Mouse (Mus musculus) urinary bladder, postnatal 10 days (tissue): ENCODE measurements around the gene Shroom3.

Experiments
- DNase-seq: peaks from one replicate; pipeline ENCODE4 v3.0.0; 2022; ENCODE audit warnings: low spot score

The Shroom3 gene

DNA sequence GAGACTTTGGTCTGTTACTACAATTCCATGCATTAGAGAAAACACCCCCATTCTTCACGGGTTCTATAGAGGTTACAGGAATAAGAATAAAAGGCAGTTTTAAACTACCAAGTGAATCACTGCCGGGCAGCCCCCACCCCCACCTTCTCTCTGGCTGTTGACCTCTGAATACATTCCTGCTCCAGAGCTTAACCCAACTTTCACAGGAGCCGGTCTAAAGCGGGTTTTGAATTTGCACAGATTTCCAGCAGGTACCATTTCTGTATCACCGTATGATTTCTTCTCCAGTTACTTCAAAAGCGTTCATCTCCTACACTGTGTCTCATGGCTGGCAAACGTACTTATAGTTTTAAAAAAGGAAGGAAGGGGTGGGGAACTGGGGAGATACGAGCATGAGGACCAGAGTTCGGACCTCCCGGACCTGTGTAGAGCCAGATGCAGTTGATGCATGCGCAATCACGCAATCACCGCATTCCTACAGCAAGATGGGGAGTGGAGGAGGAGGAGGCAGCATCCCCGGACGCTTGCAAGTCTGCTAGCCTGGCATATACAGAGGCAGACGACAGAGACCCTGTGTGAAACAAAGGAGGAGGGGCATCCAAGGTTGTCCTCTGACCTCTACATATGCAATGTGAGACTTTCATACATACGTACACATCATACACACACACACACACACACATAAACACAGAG is 15.7 kb downstream of the Shroom3 start:
- no peak for DNase-seq

DNA sequence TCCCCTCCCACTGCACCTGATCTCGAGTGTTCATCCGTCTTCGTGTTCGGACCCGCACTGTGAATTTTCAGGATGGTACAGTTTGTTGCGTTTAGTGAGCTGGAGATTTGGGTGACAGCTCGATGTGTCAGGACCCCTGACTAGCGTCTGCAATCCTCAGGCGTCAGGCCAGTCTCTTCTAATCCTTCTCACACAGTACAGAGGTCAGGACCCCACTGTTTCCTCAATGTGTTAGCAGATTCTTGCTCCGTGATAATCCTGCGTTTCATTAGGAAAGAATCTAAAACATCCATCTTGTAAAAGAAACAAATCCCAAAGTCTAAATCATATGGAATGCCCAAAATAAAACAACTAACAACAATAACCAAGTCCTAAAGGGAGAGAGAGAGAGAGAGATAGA is 18.5 kb downstream of the Shroom3 start:
- DNase-seq: no peak

DNA sequence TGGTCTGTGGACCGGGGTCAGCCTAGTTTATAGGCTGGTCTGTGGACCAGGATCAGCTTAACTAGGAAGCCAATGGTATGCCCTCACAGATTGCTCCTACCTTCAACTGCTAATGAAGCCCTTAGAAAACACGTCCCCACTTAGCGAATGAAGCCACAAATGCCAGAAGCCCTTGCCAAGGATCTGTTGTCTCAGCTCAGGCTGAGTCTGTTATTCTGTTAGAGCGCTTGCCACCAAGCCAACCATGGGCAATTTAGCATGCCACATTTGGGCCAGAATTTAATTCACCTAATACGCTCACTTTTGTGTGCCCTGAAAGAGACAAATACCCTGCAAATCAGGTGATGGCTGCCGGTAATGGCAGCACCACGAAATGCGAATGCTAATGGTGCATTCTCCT is 20.4 kb downstream of the Shroom3 start:
- no peak for DNase-seq

DNA sequence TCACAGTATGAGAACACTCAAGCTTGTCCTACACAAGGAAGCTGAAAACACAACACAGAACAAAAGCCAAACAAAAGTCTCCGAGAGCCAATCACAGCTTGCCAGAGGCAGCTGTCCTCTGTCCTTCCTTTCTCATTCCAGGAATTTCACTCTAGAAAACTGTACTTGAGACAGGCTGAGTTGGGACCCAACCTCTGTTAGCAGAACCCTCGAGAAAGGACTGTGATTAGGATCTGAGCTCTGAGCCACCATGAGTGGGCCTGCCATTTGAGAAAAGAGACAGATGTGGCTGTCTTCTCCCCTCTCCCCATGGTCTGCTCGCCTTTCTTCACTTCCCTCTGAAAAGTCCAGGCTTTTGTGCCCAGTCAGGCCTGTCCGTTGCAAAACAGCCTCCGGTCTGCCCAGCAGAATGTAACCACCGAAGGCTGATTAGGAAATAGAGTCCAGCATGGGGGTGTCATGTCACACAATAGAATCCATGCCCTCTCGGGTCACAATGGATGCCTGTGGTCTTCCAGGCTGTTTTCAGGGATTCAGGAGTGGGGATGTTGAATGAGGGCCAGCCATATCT is 24.8 kb downstream of the Shroom3 start:
- no peak for DNase-seq

DNA sequence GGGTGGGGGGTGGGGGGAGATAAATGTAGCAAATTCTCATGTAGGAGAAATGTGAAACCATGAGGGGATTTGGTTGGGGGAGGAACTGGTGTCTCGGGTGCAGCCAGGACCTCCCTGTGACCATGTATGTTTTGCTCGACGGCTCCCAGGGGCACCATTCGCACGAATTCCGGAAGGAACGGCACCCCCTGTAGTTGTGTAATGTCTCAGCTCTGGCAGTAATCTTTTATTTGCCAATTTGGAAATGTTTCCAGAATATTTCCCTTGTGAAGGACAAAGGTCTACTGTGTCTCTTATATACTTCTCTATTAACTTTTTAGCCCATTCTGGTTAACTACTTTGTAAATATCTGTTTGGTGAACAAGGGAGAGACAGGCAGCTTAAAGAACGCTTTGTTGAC is 27.5 kb downstream of the Shroom3 start:
- DNase-seq: no peak

DNA sequence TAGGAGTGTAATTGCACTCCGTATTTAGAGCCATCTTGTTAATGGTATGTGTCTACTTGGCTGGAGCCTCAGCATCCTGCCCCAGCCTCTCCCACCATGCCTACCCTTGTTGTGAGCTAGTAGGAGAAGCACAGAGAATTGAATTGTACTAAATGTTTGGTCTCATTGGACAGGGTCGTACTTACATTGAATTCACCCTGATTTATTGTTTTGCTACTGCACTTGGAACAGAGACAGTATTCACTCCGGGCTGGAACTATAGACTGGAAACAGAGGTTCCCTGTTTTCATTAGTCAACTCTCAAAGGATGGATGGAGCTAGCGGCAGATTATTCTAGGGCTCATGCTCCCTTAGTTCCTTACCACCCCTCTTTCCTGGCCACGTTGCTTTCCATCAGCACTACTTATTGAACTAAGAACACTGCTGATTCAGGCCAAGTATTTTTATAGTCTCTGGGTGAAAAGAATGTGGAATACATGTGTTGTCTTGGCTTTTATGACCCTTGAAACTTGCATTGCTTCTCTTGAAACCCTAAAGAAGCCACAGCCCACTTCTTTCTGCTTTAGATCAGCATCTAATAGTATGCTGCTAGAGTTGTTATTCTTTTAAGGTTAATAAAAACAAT is 28.5 kb downstream of the Shroom3 start:
- no peak for DNase-seq

DNA sequence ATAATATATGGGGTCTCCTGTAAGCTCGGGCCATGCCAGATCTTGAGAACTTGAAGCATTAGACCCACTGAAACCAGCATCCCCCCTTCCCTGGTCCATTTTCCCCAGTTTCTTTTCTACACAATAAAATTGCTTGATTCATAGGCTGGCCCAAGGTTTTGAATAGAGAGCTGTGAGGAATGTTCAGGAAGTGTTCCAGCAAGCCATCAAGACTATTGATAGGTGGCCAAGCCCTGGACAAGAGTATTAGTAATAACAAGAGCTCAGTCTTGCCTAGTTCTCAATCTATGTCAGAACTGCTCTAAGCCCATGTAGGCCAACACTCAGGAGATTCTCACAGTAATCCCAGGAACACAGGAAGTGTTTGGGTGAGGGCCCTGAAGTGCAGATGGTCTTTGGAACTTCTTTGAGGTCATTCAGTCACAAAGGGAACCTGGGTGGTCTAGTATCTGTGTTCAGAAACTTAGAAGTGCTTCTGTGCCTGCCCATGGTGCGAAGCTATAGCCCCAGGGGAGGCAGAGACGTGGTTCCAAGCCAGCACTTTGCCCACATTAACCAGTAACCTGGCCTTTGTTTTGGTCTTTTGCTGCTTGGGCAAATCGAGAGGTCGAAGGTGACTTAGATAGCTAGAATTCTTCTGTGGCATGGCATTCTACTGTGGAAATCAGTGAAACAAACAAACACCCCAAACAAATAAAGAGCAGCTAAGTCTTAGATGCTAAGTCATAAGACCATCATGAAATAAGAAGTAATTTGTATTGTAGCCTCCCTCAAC is 29.6 kb downstream of the Shroom3 start:
- no peak for DNase-seq

DNA sequence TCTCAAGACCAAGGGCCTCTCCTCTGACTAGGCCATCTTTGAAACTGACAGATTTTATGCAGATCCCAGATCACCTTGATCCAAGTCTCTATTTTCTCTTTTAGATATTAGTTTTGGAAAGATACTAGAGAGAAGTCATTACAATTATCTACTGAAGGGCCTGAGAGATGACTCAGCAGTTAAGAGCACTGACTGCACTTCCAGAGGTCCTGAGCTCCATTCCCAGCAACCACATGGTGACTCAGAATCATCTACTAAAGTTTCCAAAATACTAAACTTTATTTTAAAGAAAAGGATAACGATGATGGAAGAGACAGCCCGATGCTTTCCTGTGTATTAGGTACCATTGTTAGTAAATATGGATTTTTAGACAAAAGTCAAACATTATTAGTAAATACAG is 31.7 kb downstream of the Shroom3 start:
- no peak for DNase-seq

DNA sequence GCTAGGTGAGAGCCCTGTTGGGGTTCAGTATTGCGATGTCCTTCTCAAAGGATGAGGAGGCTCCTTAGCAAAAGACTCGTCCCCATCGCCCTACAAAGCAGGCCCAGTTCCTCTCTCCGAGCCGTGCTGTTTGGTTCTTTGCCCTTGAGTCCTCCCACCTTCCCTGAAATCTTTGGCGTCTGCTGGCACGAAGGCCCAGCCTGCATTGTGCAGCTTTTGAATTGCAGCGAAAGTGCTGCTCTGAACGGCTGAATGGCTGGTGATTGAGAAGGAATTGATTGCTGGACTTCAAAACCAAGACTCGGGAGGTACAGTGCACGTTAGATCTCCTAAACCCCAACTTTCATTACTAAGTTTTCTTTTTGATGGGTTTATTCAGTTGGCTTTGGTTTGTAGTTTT is 32.1 kb downstream of the Shroom3 start:
- no peak for DNase-seq

DNA sequence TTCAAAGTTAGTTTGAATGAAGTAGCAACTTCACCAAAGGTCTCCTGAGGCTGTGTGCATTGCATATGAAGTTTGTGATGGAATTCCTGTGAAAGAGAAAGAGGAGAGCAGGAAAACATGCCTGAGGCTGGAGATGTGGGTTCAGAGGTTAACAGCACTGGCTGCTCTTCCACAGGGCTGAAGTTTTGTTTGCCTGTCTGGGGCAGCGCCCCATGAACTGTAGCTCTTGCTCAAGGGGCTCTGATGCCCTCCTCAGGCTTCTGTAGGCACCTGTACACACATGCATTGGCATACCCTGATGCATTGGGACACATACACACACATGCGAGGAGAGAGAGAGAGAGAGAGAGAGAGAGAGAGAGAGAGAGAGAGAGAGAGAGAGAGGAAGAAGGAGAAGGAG is 32.7 kb downstream of the Shroom3 start:
- no peak for DNase-seq

DNA sequence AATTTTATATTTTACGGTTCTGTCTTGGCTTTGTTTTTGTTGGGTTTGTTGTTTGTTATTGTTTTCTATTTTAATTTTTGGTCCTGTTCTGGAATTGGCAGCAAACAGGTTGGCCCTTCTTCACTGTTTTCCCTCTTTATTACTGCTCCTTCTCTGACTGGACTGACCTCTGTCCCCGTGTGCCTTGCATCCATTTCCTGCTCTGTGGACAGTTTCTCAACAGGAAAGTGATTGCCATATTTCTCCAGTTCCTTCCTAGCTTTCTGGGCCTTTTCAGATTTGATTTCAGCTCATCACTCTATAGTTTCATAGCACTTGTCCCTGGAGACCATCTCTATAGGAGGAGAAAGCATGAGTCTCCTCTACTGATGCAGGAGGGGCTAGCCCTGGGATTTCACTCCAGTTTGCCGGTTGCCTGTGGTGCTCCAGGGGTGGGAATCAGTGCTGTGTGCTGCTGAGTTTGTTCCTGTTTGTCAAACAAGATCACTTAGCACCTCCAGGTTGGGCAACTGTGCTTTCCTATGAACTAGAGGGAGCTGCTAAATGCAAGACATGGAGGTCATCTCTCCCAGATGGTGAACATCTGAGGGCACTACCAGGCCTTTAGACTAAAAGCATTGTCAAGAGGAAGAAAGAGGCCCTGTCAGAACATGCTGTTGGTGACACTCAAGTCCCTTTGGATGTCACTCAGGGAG is 34.6 kb downstream of the Shroom3 start:
- no peak for DNase-seq

DNA sequence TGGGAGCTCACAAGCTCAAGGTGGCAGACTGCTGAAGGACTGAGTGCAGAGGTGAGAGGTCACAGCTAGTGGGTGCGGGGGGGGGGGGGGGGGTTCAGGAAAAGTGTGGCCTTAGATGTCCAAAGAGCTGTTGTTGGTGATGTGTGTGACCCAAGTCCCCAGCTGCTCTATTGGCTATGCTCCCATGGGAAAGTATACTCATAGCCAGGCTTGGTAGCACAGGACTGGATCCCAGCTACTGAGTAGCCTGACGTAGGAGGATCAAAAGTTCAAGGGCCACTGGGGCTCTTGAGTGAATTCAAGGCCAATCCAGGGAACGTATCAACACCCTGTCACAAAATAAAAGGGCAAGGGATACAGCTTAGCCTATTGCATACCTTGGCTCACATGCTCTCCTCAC is 35.6 kb downstream of the Shroom3 start:
- no peak for DNase-seq

DNA sequence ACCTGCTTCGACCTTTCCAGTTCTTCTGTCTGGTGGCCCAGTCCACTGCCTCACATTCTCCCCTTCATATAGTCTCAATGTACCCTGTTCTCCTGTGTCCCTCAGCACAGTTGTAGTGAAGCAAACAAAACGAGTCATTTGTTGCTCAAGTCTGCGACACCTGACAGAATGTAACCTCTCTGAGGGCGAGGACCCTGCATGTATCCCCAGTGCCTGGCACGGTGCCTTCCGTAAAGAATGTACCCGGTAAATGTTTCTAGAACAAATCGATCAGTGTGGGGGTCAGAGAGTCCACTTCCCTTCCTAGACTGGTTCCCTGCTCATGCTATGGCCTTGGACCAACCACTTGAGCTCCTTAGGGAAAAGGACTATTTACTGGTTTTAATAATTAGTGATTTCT is 38.4 kb downstream of the Shroom3 start:
- no peak for DNase-seq

DNA sequence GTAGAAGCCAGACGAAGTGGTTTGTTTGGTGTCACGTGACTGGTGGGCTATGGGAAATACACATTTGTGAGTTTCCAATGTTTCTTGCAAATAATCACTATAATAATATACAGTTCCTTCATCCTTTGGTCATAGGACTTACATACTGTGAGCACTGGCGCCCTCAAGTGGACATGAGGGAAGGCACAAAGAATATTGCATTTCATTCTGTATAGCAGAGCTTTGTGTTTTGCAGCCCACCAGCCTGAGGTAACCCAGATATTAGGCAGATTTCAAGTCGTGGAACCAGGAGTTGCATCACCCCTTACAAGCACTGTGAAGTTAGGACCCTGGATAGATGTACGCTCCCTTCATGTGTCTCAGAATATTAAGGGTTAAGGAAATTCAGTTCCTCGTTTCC is 42.7 kb downstream of the Shroom3 start:
- DNase-seq: no peak

DNA sequence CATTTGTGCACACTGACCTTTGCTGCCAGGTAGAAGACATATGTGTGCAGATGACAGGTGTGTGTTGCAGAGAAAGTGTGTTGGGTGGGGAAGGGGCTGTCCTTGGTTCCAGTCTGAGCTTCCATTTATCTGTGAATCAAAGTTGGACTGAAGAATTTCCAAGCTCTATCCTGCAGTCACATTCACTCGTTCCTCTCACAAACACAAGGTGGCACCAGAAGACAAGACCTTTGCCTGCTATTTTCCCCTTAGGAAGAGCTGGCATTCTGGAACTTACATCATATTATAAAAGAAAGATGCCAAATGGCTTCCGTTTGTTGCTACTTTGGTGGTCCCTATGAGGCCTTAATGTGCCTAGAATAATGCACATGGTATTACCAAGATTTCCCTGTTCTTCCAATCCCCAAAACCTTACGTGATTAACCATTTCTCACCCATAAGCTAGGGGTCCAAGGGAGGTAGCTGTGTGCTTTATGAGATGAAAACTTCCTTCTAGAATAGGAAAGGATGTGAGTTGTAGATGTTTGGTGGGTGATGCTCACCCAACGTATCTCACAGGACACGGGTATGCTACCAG is 45.1 kb downstream of the Shroom3 start:
- DNase-seq: no peak

DNA sequence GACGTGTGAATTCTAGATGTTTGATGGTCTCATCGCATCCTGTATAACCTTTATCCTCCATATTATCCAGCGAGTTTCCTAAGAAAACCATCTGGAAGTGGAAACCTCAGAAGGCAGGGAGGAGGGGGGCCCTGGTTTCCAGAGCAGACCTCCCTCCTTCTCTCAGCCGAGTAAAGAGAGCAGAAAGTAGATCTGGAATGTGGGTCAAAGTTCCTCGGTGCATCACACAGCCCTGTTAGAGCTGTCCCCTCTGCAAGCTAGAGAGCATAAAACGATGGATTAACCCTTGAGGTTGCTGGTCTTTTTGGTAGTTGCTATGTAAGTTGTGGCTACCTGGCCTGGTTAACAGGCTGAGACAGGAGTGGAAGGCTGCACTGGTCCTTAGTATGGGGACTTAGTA is 46.0 kb downstream of the Shroom3 start:
- no peak for DNase-seq

DNA sequence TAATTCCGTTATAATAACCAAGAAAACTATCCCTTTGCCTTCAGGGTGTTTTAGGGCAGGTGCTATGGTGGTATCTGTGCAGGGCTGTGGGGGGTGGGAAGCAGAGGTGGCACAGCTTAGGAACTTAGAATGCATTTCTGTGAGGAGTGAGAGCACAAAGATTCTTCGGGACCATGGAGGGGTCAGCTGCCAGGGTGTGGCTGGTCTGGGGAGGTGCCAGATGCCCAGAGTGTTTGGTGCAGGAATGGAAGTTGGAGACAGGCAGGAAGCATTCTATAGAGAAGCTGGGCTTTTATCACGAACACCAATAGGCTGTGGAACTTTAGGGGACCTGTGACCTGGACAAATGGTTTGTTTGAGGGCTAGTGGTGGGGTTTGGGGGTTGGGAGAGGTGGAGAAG is 58.6 kb downstream of the Shroom3 start:
- DNase-seq: no peak

DNA sequence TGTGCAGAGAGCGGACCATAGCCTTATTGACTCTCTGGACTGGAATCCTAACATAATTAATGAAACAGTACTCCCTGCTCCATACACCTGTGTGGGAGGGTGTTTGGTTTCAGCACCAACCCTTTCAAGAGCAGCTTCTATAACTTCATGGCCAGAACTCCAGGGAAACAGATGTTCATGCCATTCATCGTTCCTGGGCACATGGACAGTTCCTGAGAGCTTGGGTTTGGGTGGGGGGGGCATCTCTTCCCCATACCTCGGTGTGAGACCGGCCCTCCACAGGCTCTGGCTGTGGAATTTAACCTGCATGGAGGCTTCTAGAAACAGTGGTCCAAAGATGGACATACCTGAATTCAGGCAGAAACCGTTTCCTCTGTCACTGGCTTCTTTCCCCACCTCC is 59.5 kb downstream of the Shroom3 start:
- no peak for DNase-seq

DNA sequence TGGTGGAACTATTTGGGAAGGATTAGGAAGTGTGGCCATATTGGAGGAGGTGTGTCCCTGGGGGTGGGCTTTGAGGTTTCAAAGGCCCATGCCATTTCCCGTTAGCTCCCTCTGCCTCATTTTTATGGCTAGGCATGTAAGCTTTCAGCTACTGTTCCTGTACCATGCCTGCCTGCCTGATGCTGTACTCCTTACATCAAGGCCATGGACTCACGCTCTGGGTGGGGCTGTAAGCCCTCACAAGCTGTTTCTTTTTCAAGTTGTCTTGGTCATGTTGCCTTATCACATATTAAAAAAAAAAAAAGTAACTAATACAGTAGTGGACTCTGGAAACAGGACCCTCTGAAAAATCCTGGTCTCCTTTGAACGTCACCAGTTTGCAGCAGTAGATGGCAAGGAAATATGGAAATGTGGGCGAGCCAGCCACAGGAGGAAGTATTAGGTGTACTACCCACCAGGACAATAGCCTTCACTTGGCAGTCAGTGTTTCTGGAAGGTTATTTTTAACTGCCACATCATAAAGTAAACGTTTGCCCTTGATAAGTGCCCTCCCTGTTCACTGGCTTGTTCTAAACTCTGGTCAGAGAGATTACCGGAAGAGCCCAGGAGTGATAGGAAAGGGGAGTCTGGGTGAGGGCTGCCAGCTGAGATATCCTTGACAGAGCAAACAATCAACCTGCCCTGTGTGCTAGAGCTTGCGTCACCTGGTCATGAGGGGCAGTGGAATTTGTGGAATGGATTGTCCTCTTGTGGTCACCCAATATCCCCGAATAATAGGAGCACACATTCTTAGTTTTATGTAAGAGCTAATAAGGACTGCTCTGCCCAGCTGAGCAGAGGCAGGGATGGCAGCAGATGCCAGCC is 62.4 kb downstream of the Shroom3 start:
- no peak for DNase-seq

DNA sequence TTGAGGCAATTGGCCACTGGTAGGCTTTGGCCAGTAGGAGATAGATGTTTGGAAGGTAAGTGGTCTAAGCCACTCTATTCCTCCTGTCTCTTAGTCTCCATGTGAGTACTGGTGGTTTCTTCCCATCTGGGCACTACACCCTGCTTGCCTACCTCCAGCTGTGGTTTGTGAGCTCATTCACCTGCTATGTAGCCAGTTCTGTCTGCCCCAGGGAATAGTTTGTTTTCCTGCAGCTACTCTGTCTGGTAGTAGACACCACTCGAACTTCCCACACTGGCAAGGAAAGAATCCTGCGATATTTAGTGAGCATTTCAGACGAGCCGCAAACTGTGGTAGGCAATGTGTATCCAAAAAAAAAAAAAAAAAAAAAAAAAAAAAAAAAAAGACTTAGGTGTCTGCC is 68.3 kb downstream of the Shroom3 start:
- no peak for DNase-seq

DNA sequence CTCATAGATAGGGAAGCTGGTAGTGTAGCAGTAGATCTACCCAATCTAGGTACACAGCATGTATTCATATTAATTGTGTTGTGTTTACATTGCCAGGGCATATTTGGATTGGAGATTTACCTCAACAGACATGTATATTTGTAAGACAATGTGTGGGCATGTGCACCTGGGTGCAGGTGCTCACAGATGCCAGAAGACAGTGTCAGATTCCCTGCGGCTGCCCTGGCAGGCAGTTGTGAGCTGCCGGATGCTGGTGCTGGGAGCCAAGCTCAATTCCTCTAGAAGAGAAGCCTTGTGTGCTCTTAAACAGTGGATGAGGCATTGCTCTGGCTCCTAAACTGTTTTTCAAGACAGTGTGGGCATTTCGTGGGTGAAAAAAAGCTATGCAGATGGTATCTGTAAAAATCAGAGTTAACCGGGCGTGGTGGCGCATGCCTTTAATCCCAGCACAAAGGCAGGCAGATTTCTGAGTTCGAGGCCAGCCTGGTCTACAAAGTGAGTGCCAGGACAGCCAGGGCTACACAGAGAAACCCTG is 72.1 kb downstream of the Shroom3 start:
- no peak for DNase-seq
